In the genomic region with DNA sequence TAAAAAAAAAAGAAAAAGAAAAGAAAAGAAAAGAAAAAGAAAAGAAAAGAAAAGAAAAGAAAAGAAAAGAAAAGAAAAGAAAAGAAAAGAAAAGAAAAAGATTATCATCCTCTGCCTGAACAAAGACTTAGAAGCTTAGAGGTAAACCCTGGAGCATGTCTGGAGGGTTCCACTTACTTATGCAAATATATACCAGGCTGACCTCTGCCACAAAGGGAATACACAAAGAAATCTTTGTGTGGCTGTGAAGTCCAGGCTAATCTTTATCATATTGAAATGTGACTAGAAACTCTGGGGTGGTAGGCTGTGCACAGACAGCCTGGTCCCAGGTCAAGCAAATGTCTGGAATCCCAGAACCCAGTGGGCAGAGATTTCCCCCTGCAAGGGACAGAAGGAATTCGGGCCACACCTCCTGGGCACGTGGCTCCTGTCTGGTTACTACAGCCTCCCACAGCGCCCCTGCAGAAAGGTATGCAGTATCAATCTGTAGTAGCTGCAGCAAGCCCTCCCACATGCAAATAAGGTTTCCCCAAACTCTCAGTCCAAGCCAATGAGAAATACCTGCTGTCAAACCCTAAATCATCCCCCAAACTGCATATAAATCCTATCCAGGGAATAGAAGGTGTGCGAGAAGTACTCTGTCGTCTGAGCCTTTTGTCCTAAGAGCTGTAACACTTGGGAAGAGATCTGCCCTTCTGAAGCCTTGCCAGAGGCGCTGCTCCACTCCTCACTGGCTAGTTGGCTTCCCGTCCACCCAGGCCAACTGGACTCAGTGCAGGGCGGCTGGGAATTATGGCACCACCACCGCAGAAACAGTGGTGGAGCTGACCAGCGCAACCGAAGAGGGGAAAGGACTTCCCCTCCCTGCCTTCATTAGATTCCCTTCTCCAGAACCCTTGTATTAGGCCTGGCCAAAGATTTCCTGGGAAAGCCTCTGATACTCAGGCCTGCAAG, we compare ENCODE assay signal across 13 mouse cellular contexts.
A peak's percentile ranks its signal among the peaks of the same experiment; 100 is the strongest.
DNase-seq lines count a peak whose midpoint lies in the region; TF ChIP-seq lines count a peak whose summit lies in the region.
"Had no signal": no experiment of that assay in that cellular context is flagged by ENCODE, and none has a peak within 500 bp of the region (broad histone marks: within the 10 kb centered on the region; RNA-seq: fewer than 3 reads in every experiment).

No protein-coding gene starts in this region.

- peak; percentile 6 to 9 for DNase-seq in cerebellum, postnatal 10 days
- DNase-seq in cerebellum, adult 9-10 months: no peak
- DNase-seq in left cerebral cortex, postnatal 4 days: peak; percentile 5
- no peak for DNase-seq in left cerebral cortex, postnatal 10 days (ENCODE audit: extremely low spot score in 1 of 2, low spot score in 2 of 2)
- peak; percentile 31 for DNase-seq in brain, embryonic 14.5 days (ENCODE audit: low read depth)
- peak; percentile 60 for DNase-seq in mesoderm, embryonic 11.5 days (ENCODE audit: low read depth, low spot score)
- DNase-seq in B cell, adult 2 months: no peak
- DNase-seq in frontal cortex, adult 2 months (ENCODE audit: extremely low spot score in 1 of 2, low spot score in 1 of 2): no peak
- DNase-seq: adrenal gland, postnatal 14 days; cerebellum, adult 11-12 months; gastrocnemius, postnatal 10 days; right cerebral cortex, adult 18-20 months; thymus, adult 2 months had no signal

- intact Hi-C loops in left cerebral cortex, postnatal 4 days (cut with DNase I): no loop called here
- intact Hi-C loops in left cerebral cortex, postnatal 10 days (cut with DNase I): no loop called here

- TF ChIP-seq POLR2A in brain, embryonic 14.5 days (IDR thresholded peaks at IDR 0.05; ENCODE audit: borderline replicate concordance, extremely low read depth, insufficient read depth, insufficient read length, poor library complexity, severe bottlenecking): no peak

- TF ChIP-seq CTCF in brain, embryonic 14.5 days (IDR thresholded peaks at IDR 0.05; ENCODE audit: borderline replicate concordance, extremely low read depth, insufficient read depth, insufficient read length): no peak

Comparison
In these comparisons a context has a peak if more than half of its experiments do, and no peak if none do; other contexts are left out.
1. DNase-seq: peak in cerebellum, postnatal 10 days (2 of 2), left cerebral cortex, postnatal 4 days (single experiment), brain, embryonic 14.5 days (single experiment) and mesoderm, embryonic 11.5 days (single experiment); none in cerebellum, adult 9-10 months (single experiment), left cerebral cortex, postnatal 10 days (0 of 2), B cell, adult 2 months (0 of 2) and frontal cortex, adult 2 months (0 of 2).